Mouse (Mus musculus) embryonic stem cell, embryonic (primary cell): ENCODE results near the gene Cldn3.

Experiments
- CTCF ChIA-PET, 4 experiments: fragments of 300-600 bp in 2 of 4; fragments of 350-600 bp in 2 of 4; sonication (Branson Sonifier 250); formaldehyde crosslinking; loops; one replicate each; lab custom pipeline; 2022; ENCODE audit warnings: inconsistent platforms in 2 of 4; lab: Charles Lee
- POLR2A ChIA-PET, 4 experiments: fragments of 300-600 bp in 2 of 4; fragments of 350-600 bp in 2 of 4; sonication (Branson Sonifier 250); formaldehyde crosslinking; loops; one replicate each; lab custom pipeline; 2022; ENCODE audit warnings: antibody characterized with exemption in 4 of 4, inconsistent platforms in 1 of 4; lab: Charles Lee

Gene Cldn3

DNA sequence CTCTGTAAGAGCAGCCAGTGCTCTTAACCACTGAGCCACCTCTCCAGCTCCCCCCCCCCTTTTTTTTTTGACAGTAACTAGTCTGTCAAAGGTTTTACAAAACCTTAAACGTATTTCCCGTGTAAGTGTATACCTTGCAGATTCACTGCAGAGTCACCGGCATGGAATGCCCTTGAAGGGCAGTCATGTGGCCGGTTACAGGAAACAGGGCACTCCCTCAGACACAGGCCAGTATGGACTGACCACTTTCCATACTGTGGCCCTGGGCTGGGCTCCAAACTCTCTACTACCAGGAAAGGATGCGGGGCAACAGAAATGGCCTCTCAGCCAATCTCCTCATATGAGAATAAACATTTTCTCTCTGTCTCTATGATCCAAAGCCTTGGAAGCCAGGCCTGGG, 30.5 kb upstream of the Cldn3 start:
- ChIA-PET CTCF (interaction anchor here in 3 of 4 experiments (0.6 to 5.1 kb wide), 5 partner anchors 8 to 48 kb away, joined by 3 to 19 read pairs (median 5); no protein-coding TSS in a partner anchor), POLR2A (interaction anchor here in 3 of 4 experiments (1.0 to 21.8 kb wide), 7 partner anchors 10 to 54 kb away, joined by 3 to 1092 read pairs (median 32); partner anchors contain the start of genes Cldn4 (in 3 of the 3), Mettl27 (in 3 of the 3) and Abhd11 (in 1 of the 3))

DNA sequence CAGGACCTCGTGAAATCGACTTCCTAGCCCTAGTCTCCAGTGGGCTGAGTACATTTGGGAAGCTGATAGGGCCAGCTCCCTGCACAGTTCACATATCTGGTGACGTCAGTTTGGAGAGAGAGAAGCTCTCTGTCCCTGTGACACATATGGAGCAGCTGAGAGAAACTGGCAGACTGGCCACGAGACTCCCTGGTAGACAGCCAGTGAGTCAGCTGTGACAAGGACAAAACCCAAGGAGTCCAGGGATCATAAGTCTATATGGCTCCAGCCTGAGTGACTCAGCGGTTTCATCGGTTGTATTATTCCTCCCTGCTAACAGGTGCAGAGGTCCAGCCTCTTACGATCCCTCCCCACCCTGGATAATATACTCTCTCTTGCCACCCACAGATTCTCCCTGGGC, 26.9 kb upstream of the Cldn3 start:
- POLR2A ChIA-PET, result interaction anchor here in 3 of 4 experiments (0.6 to 21.8 kb wide), 13 partner anchors 8 to 50 kb away, joined by 3 to 1092 read pairs (median 11); partner anchors contain the start of genes Cldn4 (in 3 of the 3), Mettl27 (in 3 of the 3), Abhd11 (in 2 of the 3) and Cldn3 (in 1 of the 3)
- CTCF ChIA-PET, result interaction anchor here in 2 of 4 experiments (2.2 to 8.5 kb wide), 3 partner anchors 26 to 56 kb away, joined by 8 to 179 read pairs (median 63); partner anchors contain the start of genes Mettl27 (in 1 of the 2) and Tmem270 (in 1 of the 2)

DNA sequence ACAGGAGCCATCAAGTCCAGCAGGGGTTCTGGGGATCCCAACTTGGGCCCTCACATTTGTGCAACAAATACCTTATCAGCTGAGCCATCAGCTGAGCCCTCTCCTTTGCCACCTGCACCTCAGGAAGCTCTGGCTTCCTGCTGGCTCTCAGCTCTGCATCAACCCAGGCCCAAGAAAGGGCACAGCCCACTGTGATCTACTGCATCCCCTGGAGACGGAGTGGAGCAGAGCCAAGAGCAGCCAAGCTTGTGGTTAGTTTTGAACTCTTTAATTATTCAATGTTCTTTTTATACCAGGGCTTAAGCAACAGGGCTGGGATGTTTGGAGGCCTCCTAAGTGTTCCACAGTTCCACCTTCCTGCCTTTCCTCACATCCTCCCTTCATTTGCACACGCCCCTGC, 25.6 kb upstream of the Cldn3 start:
- ChIA-PET CTCF (interaction anchor here in 3 of 4 experiments (0.6 to 8.5 kb wide), 13 partner anchors 14 to 670 kb away, joined by 3 to 220 read pairs (median 4); partner anchors contain the start of genes Mettl27 (in 2 of the 3), Tmem270 (in 2 of the 3), Cldn4 (in 1 of the 3) and Vps37d (in 1 of the 3)), POLR2A (interaction anchor here (0.9 to 21.8 kb wide), 23 partner anchors 8 to 53 kb away, joined by 3 to 1092 read pairs (median 7); partner anchors contain the start of genes Mettl27 (in 4 of the 4), Abhd11 (in 3 of the 4), Cldn4 (in 3 of the 4) and Cldn3 (in 2 of the 4))

DNA sequence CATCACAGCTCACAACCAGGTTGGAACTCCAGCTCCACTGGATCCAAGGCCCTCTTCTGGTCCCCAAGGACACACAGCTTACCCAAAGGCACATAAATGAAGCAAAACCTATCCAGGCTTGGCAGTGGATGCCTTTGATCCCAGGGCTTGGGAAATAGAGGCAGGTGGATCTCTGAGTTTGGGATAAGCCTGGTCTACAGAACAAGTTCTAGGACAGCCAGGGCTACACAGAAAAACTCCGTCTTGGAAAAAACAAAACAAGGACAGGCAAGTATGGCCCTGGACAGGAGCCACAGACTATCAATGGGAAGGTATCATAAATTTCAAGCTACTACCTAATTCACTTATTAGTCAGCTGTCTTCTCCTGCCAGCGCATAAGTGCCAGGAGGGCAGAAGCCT, 24.5 kb upstream of the Cldn3 start:
- CTCF ChIA-PET, result interaction anchor here (0.6 to 8.5 kb wide), 17 partner anchors 11 to 669 kb away, joined by 3 to 220 read pairs (median 3); partner anchors contain the start of genes Mettl27 (in 3 of the 4), Tmem270 (in 2 of the 4), Abhd11 (in 1 of the 4) and Vps37d (in 1 of the 4)
- POLR2A ChIA-PET, result interaction anchor here (0.6 to 21.8 kb wide), 21 partner anchors 9 to 973 kb away, joined by 3 to 1092 read pairs (median 9); partner anchors contain the start of genes Mettl27 (in 4 of the 4), Cldn4 (in 3 of the 4), Abhd11 (in 2 of the 4) and Cldn3 (in 2 of the 4)

DNA sequence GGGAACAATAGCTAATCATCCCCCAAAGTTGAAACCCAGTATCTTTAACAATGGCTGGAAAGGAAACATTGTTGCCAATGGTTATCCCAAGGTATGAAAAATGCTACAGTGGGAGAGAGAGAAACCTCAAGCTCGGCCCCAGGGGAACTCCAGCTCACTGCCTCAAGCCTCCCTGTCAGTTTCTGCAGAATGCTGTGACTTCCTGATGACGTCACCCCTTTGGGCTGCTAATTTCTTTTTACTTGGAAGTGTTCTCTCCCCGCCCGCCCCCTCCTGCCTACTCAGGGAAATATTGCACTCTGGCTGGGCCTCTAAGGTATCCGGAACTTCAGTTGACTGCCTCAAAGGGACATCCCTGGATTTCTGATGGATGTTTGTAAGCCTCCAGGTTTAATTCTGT, 22.5 kb upstream of the Cldn3 start:
- ChIA-PET POLR2A (interaction anchor here in 3 of 4 experiments (0.6 to 21.8 kb wide), 20 partner anchors 9 to 743 kb away, joined by 3 to 1092 read pairs (median 6); partner anchors contain the start of genes Cldn4 (in 3 of the 3), Mettl27 (in 3 of the 3), Abhd11 (in 2 of the 3) and Cldn3 (in 1 of the 3)), CTCF (interaction anchor here (0.6 to 8.5 kb wide), 18 partner anchors 9 to 400 kb away, joined by 3 to 220 read pairs (median 4); partner anchors contain the start of genes Tmem270 (in 2 of the 4), Abhd11 (in 1 of the 4), Cldn4 (in 1 of the 4) and Mettl27 (in 1 of the 4))

DNA sequence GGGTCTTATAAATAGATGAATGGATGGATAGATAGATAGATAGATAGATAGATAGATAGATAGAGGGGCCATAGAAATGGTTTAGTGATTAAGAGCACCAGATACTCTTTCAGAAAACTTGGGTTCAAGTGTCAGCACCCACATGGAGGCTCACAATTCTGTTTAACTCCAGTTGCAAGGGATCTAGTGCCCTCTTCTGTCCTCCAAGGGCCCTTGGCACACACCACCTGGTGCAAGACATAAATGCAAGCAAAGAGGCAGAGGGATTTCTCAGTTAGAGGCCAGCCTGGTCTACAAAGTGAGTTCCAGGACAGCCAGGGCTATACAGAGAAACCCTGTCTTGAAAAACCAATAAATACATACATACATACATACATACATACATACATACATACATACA, 21.4 kb upstream of the Cldn3 start:
- ChIA-PET CTCF (interaction anchor here (0.8 to 8.5 kb wide), 13 partner anchors 21 to 72 kb away, joined by 3 to 220 read pairs (median 28); partner anchors contain the start of genes Tmem270 (in 4 of the 4), Mettl27 (in 2 of the 4) and Cldn3 (in 1 of the 4)), POLR2A (interaction anchor here (1.3 to 21.8 kb wide), 13 partner anchors 10 to 58 kb away, joined by 5 to 1092 read pairs (median 13); partner anchors contain the start of genes Mettl27 (in 4 of the 4), Cldn4 (in 3 of the 4), Cldn3 (in 1 of the 4) and Tmem270 (in 1 of the 4))

DNA sequence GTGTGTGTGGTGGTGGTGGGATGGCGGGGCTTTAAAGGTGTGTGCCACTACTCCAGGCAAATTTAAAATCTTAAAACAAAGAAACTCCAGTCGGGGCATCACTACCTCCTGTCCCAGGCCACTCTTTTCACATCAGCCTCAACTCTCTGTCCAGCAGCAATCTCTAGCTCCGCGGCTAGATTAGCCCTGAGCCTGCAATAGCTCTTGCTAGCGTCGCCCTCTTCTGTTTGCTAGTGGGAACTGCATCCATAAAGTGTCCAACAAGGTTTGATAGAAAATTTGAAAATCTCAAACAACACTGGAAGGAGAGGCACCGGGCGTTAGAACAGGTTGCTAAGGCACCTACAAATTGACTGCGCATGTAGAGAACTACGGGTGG, 20.6 kb upstream of the Cldn3 start:
- POLR2A ChIA-PET, result interaction anchor here (0.5 to 21.8 kb wide), 60 partner anchors 9 to 789 kb away, joined by 3 to 1092 read pairs (median 5); partner anchors contain the start of genes Cldn4 (in 4 of the 4), Mettl27 (in 4 of the 4), Abhd11 (in 3 of the 4) and Cldn3 (in 3 of the 4)
- CTCF ChIA-PET, result interaction anchor here (0.5 to 8.5 kb wide), 102 partner anchors 8 to 1653 kb away, joined by 3 to 220 read pairs (median 6); partner anchors contain the start of genes Mettl27 (in 4 of the 4), Tmem270 (in 4 of the 4), Cldn3 (in 3 of the 4) and Abhd11 (in 2 of the 4)

DNA sequence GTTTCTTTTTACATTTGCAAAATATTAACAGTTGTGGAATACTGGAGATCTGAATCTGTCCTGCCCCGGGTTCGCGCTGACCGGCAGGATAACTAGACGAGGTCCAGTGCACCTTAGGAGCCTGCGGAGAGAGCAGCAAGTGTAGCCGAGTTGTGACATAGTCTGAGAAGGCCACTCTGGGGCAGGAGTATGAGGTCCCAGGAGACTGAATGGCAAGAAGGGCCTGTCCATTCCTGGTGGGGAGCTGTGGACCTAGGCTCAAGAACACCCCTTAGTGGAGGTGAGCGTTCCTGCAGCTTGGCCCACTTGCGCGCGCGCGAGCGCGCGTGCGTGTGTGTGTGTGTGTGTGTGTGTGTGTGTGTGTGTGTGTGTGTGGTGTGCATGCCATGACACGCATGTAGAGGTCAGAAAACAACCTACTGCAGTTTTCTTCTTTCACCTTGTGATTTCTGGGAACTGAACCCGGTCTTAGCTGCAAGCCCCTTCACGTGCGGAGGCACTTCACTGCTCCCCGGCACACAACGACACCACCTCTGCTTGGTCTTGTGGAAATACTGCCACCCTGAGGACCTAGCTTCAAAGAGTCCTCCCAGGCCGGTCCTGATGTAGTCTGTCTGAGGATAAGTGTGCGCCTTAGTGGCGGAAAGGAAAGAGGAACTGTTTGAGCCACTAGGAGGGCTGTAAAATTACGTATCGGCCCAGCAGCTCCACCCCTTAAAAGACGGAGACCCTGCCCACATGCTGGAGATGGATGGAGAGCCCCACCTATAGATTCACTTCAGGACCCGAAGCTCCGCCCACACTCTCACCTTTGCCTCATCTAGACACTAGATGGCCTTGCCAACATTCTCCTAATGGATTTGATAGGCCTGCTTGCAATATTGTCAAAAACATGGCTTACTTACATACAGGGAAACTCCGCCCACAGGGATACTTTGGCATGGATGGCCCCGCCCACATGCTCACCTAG, 19.9 kb upstream of the Cldn3 start:
- CTCF ChIA-PET, result interaction anchor here (0.5 to 8.5 kb wide), 118 partner anchors 9 to 1653 kb away, joined by 3 to 220 read pairs (median 5); partner anchors contain the start of genes Mettl27 (in 4 of the 4), Tmem270 (in 4 of the 4), Cldn3 (in 3 of the 4) and Abhd11 (in 2 of the 4)
- POLR2A ChIA-PET, result interaction anchor here (0.6 to 21.8 kb wide), 80 partner anchors 9 to 992 kb away, joined by 3 to 1092 read pairs (median 4); partner anchors contain the start of genes Cldn4 (in 4 of the 4), Mettl27 (in 4 of the 4), Abhd11 (in 3 of the 4) and Cldn3 (in 3 of the 4)

DNA sequence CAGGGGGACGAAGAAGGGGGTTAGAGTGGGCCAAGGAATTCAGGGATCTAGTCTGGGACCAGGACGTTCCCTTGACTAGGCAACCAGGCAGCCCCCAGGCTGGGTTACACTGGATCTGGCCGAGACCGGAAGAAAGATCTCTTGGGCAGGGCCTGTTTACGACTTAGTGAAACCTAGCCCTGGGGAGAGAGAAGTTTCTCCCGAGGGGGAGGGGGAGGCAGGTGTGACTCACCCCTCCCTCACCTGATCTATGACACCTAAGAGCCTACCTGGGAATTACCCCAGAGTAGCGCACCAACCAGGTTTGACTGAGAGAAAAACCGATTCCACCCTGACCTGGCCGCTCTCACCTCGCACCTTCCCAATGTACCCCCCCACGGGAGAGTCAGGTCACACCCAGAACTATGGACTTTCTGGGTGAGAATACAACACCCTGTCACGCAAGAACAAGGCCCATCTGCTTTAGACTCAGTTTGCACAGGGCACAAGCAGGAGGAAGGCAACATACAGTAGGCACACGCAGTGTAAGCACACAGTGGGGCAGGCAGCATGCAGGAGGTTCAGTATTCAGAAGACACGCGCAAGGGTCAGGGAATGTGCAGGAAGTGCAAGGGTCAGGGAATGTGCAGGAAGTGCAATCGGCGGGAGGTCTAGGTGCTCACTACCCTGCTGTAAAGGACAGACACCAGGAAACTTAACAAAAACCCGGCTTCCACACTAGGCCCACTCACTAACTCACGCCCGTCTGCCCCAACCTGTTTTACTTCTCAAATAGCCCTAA, 18.7 kb upstream of the Cldn3 start:
- CTCF ChIA-PET, result interaction anchor here (0.7 to 8.5 kb wide), 20 partner anchors 33 to 219 kb away, joined by 3 to 220 read pairs (median 23); partner anchors contain the start of genes Tmem270 (in 4 of the 4), Mettl27 (in 3 of the 4), Abhd11 (in 1 of the 4) and Cldn13 (in 1 of the 4)
- POLR2A ChIA-PET, result interaction anchor here in 3 of 4 experiments (0.7 to 21.8 kb wide), 23 partner anchors 9 to 249 kb away, joined by 3 to 1092 read pairs (median 11); partner anchors contain the start of genes Abhd11 (in 3 of the 3), Cldn4 (in 3 of the 3), Mettl27 (in 3 of the 3) and Cldn3 (in 2 of the 3)

DNA sequence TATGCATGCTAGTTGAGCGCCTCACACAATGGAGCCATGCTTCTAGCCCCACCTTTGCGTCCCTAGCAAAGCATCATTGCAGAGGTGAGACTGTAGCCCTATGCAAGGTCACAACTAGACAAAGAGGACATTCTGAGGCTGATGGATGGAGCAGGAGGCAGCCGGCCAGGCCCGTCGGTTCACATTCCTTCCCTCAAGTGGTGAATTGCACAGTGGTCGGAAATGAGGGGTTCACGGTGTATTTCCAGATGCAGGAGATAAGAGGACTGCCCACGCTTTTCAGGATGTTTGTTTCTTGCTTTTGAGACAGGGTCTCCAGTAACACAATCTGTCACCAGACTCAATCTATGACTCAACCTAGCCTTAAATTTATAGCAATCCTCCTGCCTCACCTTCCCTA, 15.3 kb upstream of the Cldn3 start:
- POLR2A ChIA-PET, result interaction anchor here in 1 of 4 experiments (1.0 to 1.3 kb wide), 2 partner anchors 14 to 39 kb away, joined by 3 to 4 read pairs; partner anchors contain the start of gene Abhd11
- CTCF ChIA-PET, result no interaction called here

DNA sequence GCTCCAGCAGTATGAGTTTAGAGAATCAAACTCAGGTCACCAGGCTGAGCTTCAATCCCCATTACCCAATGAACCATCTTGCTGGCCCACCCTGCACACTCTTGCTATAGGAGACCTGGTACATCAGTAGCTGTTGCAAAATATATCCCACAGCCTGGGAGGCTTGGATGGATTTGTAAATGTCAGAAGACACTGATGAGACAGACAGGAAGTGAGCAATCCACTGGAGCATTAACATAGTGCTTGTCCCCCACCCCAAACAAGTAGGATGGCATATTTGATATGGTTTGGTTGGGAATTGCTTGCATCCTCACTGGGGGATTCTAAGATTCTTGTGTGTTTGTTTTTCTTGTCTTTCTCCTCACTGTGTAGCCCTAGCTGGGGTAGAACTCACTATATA, 12.9 kb upstream of the Cldn3 start:
- ChIA-PET CTCF (interaction anchor here in 2 of 4 experiments (0.6 to 1.7 kb wide), 6 partner anchors 12 to 134 kb away, joined by 3 to 5 read pairs (median 3); no protein-coding TSS in a partner anchor), POLR2A (interaction anchor here in 3 of 4 experiments (0.8 to 3.1 kb wide), 20 partner anchors 10 to 69 kb away, joined by 3 to 32 read pairs (median 4); partner anchors contain the start of genes Abhd11 (in 2 of the 3), Cldn3 (in 1 of the 3), Cldn4 (in 1 of the 3) and Mettl27 (in 1 of the 3))

DNA sequence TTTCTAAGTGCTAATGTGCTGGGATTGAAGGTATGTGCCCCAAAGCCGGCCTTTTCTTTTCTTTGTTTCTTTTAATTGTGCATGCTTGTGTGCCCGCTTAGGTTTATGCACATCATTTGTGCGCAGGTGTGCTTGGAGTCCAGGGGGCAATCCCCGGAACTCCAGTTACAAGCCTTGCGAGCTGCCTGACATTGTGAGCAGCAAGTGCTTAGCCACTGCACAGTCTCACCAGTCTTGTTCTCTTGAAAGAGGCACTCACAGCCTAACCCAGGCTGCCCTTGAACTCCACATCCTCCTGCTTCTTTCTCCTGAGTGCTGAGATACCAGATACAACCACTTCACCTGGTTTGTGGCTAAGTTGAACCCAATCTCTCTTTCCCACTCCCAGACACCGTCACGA, 12.5 kb upstream of the Cldn3 start:
- CTCF ChIA-PET, result interaction anchor here (0.6 to 1.7 kb wide), 9 partner anchors 11 to 716 kb away, joined by 3 to 10 read pairs (median 3); no protein-coding TSS in a partner anchor

DNA sequence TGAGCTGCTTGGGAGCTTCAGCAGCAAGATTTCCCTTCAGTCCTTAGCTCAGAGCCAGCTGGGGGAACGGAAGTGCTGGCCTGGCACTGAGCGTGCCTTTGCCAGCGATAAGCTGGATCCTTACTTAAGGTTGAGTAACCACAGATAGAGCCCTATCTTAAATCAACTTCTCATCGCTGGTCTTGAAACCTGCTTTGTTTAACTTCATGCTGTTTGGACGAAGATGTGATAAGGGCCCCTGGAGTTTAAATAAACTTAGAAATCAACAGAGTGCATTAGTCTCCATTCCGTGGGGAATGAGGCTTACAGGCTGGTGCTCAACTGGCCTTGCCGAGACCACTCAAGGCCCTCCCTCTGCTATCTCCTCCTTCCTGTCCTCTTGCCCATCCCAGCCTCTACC, 11.7 kb upstream of the Cldn3 start:
- CTCF ChIA-PET, result interaction anchor here in 1 of 4 experiments (1.5 to 1.7 kb wide), 2 partner anchors 11 to 67 kb away, joined by 4 to 5 read pairs; no protein-coding TSS in a partner anchor
- POLR2A ChIA-PET, result interaction anchor here in 3 of 4 experiments (0.6 to 3.1 kb wide), 9 partner anchors 11 to 447 kb away, joined by 3 to 32 read pairs (median 5); partner anchors contain the start of genes Abhd11 (in 2 of the 3), Cldn3 (in 2 of the 3) and Cldn4 (in 1 of the 3)

More for the DNA sequence above, 12.5 kb upstream of the Cldn3 start:
- POLR2A ChIA-PET, result interaction anchor here in 3 of 4 experiments (0.6 to 3.1 kb wide), 18 partner anchors 10 to 308 kb away, joined by 3 to 32 read pairs (median 4); partner anchors contain the start of genes Abhd11 (in 2 of the 3), Cldn3 (in 2 of the 3), Cldn4 (in 1 of the 3) and Mettl27 (in 1 of the 3)

DNA sequence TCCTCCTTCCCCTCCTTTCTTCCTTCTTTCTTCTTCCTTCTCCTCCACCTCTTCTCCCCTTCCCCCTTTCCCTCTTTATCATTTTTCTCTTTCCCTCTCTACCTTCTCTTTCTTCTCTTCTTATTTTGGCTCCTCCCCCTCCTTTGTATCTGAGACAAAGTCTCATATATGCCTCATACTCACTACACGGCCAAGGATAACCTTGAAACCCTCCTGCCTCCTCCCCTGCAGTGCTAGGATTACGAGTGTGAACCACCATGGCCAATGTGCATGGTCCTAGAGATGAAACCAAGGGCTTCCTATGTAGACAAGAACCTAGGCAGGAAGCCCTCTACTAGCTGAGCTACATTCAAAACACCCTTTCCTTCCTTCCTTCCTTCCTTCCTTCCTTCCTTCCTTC, 11.1 kb upstream of the Cldn3 start:
- CTCF ChIA-PET, result interaction anchor here in 1 of 4 experiments (1.5 kb wide), 1 partner anchor 68 kb away, joined by 4 read pairs; no protein-coding TSS in a partner anchor

DNA sequence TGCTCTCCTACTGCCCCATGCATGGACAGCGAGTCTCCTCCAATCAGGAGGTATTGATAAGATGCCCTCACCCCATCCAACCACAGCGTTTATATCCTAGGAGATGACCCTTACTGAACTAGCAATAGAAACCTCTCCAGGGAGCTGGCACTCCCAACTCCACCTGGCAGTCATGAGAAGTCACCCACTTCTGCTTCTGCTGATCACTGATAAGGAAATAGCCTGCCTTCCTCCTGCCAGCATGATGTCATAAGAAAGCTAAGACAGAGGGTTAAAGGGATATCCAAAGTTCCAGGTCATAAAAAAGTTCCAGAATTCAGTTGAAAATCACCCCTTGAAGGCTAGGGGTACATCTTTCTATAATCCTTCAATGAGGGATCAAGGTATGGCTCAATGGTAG, 9.8 kb upstream of the Cldn3 start:
- CTCF ChIA-PET, result interaction anchor here in 1 of 4 experiments (0.9 kb wide), 1 partner anchor 10 kb away, joined by 3 read pairs; no protein-coding TSS in a partner anchor
- POLR2A ChIA-PET, result interaction anchor here in 2 of 4 experiments (0.6 to 1.9 kb wide), 5 partner anchors 10 to 223 kb away, joined by 3 to 5 read pairs (median 3); partner anchors contain the start of gene Cldn4 (in 1 of the 2)

More for the DNA sequence above, 11.1 kb upstream of the Cldn3 start:
- POLR2A ChIA-PET, result interaction anchor here in 1 of 4 experiments (0.9 to 1.0 kb wide), 2 partner anchors 11 to 34 kb away, joined by 3 to 4 read pairs; partner anchors contain the start of genes Abhd11 and Cldn3
